Mouse (Mus musculus): ENCODE results near the gene Rps6ka4.

GRCm38 (mm10) chr19:6857003-6857360 is 16.5 kb upstream of the Rps6ka4 start:
- TF ChIP-seq POLR2A (IDR thresholded peaks at IDR 0.05; ENCODE audit: extremely low read depth, insufficient read depth, low read length) (no peak), CTCF (IDR thresholded peaks at IDR 0.05; ENCODE audit: extremely low read depth, insufficient read depth, low read length) (no peak)

All from cortical plate, adult 2 months (tissue).